Mouse (Mus musculus) embryonic facial prominence, embryonic 11.5 days (tissue): Measurements from ENCODE around the gene Foxe3. TPM values are rescaled to one million over a fixed set of nuclear protein-coding genes. Genes with fewer than 3 reads are reported as not detected.

Experiments used
- ATAC-seq: fragments of 200-750 bp; cut with Nextera tagmentation; replicated peaks from 2 replicates; pipeline ENCODE4 v1.8.0; 2017; ENCODE audit warnings: low read depth; ENCODE audit not compliant: insufficient number of reproducible peaks, low FRiP score, low TSS enrichment
- DNase-seq: peaks from one replicate; pipeline ENCODE4 v3.0.0-alpha.2; 2015; ENCODE audit warnings: low spot score
- H3K27ac ChIP-seq: fragments of 300-500 bp; sonication (generic); replicated peaks from 2 replicates; pipeline ENCODE4 v1.5.1; 2014; ENCODE audit warnings: mild to moderate bottlenecking, low read depth, low read length, control low read depth
- H3K27me3 ChIP-seq: fragments of 300-500 bp; sonication (generic); 2 replicates; pipeline ENCODE4 v1.6.1; 2014; ENCODE audit warnings: mild to moderate bottlenecking, low read length, moderate library complexity, mixed read lengths; ENCODE audit not compliant: control insufficient read depth, insufficient read depth
- H3K36me3 ChIP-seq: fragments of 300-500 bp; sonication (generic); replicated peaks from 2 replicates; pipeline ENCODE4 v1.6.1; 2014; ENCODE audit warnings: low read depth, mild to moderate bottlenecking, low read length, moderate library complexity, mixed read lengths; ENCODE audit not compliant: control insufficient read depth, insufficient read depth
- H3K4me1 ChIP-seq: fragments of 300-500 bp; sonication (generic); 2 replicates; pipeline ENCODE4 v1.6.1; 2014; ENCODE audit warnings: low read length, mixed read lengths; ENCODE audit not compliant: control insufficient read depth, insufficient read depth
- H3K4me2 ChIP-seq: fragments of 300-500 bp; sonication (generic); 2 replicates; pipeline ENCODE4 v1.6.1; 2014; ENCODE audit warnings: low read depth, mild to moderate bottlenecking, control low read depth, low read length, moderate library complexity
- H3K4me3 ChIP-seq: fragments of 300-500 bp; sonication (generic); 2 replicates; pipeline ENCODE4 v1.5.1; 2014; ENCODE audit warnings: low read depth, low read length, control low read depth
- H3K9ac ChIP-seq: fragments of 300-500 bp; sonication (generic); replicated peaks from 2 replicates; pipeline ENCODE4 v1.6.1; 2014; ENCODE audit warnings: mild to moderate bottlenecking, control low read depth, low read length
- H3K9me3 ChIP-seq: fragments of 300-500 bp; sonication (generic); replicated peaks from 2 replicates; pipeline ENCODE4 v1.6.1; 2016; ENCODE audit warnings: mild to moderate bottlenecking, low read length, inconsistent platforms, mixed read lengths; ENCODE audit not compliant: control insufficient read depth
- WGBS: fragments of 180-500 bp; shearing (Covaris S2); extraction: QIAGEN DNeasy Blood & Tissue Kit; methylation state at CpG from one replicate; pipeline ENCODE4 v1.1.7; 2014; 5-methylcytosine and 5-hydroxymethylcytosine counted together
- polyA plus RNA-seq: library from polyadenylated mRNA; unstranded; fragments of >200 nt; fragmentation: Nextera tagmentation; extraction: Ambion mirVana; gene quantifications from 2 replicates; pipeline ENCODE4 v1.2.1, GENCODE M21; 2014

Gene Foxe3
- polyA plus RNA-seq, 1 experiment from 2014 or later = 1.1 TPM

DNA sequence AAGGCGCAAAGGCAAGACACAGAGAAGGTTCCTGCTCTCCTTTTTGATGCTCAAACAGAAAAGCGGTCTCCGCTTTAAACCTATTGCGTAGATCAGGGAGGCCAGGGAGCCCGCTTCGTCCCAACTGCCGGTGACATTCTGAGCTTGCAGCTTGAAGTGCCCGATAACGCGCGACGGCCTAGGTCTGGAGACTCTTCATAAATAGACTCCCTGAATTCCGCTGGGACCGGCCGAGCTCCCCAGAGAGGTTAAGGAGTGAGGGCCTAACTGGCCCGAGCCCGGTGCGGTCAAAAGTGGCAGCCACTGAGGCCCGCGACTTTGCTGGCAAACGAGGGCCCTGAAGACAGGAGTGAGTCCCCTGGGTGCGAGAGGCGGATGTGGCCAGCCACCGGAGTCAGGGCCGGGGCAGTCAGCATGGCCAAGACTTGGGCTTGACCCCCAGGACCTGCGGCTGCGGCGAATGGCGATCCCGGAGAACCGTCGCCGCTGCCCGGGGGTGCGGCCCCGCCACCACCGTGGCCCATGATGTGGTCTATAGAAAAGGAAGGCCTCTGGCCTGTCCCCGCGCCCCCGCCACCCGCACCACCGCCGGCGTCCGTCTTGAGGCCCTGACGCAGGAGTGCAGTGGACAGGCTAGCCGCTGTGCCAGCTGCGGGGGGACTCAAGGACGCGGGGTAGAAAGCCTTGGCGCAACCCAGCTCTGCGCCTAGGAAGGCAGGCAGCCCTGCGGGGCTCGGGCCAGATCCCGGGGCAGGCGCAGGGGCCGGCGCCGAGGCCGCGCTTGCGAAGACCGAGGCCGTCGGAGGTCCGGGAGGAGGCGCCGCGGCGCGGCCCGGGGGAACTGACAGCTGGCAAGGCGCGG is 18.5 kb downstream of the Foxe3 start:
- peak overlapping the region; percentile 71 for H3K27ac ChIP-seq
- no peaks in the 10 kb centered on the region for H3K9me3 ChIP-seq
- peak overlapping the region; percentile 76 for H3K4me2 ChIP-seq
- H3K9ac ChIP-seq = peak overlapping the region; percentile 65
- peak; percentile 53 for DNase-seq
- no peak for ATAC-seq
- H3K27me3 ChIP-seq = peaks cover 66% of the 10 kb centered on the region
- H3K36me3 ChIP-seq = no peaks in the 10 kb centered on the region
- H3K4me1 ChIP-seq = no peaks in the 10 kb centered on the region
- H3K4me3 ChIP-seq = peak overlapping the region; percentile 63
- WGBS = under 1% methylated on average over 74 of the region's 74 CpGs

DNA sequence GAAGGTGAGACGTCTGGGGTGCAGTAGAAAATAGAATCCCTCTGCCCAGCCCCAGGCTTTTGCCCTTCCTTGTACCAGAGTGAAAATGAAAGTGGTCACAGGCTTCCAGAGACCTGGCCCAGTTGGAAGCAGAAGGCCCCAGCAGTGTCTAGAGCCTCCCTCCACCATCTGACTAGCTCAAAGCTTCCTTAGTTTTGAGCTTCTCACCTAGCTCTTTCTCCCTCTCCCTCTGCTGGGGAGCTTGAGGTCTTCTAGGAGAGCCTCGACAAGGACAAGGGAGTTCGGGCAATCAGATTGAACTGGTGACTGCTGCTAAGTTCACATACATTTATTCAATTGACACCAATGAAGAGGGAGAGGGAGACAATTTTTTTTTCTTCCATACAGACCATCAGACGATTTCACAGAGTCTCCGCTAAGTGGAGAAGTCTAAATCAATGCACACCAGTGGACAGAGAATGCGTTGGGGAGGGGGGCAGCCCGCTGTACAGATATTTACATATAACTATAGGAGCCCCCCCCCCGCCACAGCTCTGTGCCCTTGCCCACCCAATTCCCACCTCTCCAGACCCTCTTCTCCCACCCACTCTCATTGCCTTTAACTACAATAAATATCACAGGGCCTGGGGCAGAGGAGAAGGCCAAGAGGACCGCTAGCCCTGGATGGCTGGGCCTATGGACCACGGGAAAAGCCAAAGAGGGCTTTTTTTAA is 19.7 kb downstream of the Foxe3 start:
- Histone ChIP-seq H3K9me3 (no peaks in the 10 kb centered on the region), H3K4me2 (peak overlapping the region; percentile 76), H3K36me3 (no peaks in the 10 kb centered on the region), H3K9ac (peak overlapping the region; percentile 65), H3K4me3 (peak overlapping the region; percentile 63), H3K27ac (no peak overlapping the region), H3K4me1 (no peaks in the 10 kb centered on the region), H3K27me3 (peaks cover 57% of the 10 kb centered on the region)
- peak; percentile 41 for DNase-seq
- WGBS = 10% methylated on average over 10 of the region's 10 CpGs
- ATAC-seq = no peak

DNA sequence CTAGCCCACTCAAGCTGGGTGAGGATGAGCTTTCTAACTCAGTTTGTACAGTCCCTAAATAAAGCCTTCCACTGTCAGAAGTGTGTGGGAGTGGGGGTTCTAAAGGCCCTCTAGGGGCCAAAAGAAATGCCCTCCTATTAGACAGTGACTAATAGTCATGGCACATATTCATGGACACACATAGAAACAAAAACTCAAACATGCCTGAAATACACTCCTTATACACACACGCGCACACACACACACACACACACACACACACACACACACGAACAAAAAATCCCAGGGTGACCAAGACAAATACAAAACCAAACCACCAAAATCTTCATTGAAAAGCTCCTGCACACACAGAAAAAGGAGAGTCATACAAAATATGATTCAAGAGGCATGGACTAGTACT is 20.3 kb downstream of the Foxe3 start:
- DNase-seq = no peak
- Histone ChIP-seq H3K9me3 (no peaks in the 10 kb centered on the region), H3K4me3 (peak overlapping the region; percentile 63), H3K4me1 (no peaks in the 10 kb centered on the region), H3K27ac (no peak overlapping the region), H3K36me3 (no peaks in the 10 kb centered on the region), H3K9ac (0 out of 2 replicates have a peak overlapping the region, but pooled peaks have one; percentile 65), H3K27me3 (peaks cover 53% of the 10 kb centered on the region), H3K4me2 (peak overlapping the region; percentile 76)
- 56% methylated on average over 3 of the region's 3 CpGs for WGBS
- ATAC-seq = no peak

DNA sequence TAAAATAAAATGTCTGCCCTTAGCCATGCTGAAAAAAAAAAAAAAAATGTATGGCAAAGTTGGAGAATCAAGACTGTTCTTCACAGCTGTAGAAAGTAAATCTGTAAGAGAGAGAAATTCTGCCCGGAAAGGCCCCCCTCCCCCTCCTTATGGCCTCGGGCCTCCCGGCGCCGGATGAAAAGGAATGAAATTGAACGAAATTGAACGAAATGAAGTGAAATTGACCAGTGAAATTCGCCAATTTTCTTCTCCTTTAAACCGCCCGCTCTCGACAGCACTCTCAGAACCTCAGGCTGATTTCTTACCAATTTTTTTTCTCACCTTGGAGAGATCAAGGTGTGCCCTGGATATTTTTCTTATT is 22.4 kb downstream of the Foxe3 start:
- Histone ChIP-seq H3K4me3 (peak overlapping the region; percentile 37; the same call in 1 of the 2 replicates), H3K4me1 (no peaks in the 10 kb centered on the region), H3K27ac (no peak overlapping the region), H3K27me3 (peaks cover 56% of the 10 kb centered on the region), H3K9me3 (no peaks in the 10 kb centered on the region), H3K9ac (no peak overlapping the region; the same call in 1 of the 2 replicates), H3K36me3 (no peaks in the 10 kb centered on the region), H3K4me2 (peak overlapping the region; percentile 71; the same call in 1 of the 2 replicates)
- WGBS = 1% methylated on average over 11 of the region's 11 CpGs
- DNase-seq = peak; percentile 54
- no peak for ATAC-seq

DNA sequence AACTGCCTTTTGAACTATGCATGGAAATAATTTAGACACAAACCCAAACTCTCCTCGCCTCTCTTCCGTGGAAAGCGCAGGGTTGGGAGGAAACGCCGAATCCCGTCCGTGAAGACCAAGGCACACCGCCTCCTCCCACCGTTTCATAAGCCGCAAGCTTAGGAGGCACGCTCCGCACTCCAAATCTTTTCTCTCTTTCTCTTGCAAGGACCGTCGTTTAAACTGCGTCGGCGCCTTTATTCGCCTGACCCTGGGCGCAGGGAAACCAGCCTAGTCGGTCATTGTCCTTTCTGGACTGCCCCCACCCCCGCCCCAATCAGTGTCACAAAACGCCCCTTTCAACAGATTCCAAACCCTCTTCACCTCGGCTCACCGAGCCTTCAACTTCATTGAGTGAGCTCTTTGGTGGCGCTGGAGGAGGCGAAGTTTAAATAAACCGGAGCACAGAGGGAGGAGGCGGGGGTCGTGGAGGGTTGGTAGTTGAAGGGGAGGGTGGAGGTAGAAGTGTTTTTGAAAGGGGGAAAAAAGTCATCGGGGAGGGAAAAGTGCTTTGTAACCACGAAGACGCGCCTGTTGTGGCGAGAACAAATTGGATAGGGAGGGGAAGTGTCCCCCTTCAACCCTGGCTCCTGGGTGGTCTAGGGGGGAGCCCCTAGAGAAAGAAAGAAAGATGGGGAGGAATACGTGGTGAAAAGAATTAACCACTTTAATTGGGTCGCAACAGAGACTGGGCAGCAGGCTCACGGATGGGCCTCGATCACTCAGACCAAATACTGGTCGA is 23.0 kb downstream of the Foxe3 start:
- 0 out of 2 replicates have a peak, but pooled peaks have one; percentile 24 for ATAC-seq
- Histone ChIP-seq H3K4me1 (no peaks in the 10 kb centered on the region), H3K36me3 (no peaks in the 10 kb centered on the region), H3K27me3 (peaks cover 51% of the 10 kb centered on the region), H3K9ac (peak overlapping the region; percentile 45), H3K27ac (peak overlapping the region; percentile 36), H3K4me2 (peak overlapping the region; percentile 71), H3K4me3 (peak overlapping the region; percentile 37), H3K9me3 (no peaks in the 10 kb centered on the region)
- under 1% methylated on average over 39 of the region's 39 CpGs for WGBS
- peak; percentile 67 for DNase-seq

DNA sequence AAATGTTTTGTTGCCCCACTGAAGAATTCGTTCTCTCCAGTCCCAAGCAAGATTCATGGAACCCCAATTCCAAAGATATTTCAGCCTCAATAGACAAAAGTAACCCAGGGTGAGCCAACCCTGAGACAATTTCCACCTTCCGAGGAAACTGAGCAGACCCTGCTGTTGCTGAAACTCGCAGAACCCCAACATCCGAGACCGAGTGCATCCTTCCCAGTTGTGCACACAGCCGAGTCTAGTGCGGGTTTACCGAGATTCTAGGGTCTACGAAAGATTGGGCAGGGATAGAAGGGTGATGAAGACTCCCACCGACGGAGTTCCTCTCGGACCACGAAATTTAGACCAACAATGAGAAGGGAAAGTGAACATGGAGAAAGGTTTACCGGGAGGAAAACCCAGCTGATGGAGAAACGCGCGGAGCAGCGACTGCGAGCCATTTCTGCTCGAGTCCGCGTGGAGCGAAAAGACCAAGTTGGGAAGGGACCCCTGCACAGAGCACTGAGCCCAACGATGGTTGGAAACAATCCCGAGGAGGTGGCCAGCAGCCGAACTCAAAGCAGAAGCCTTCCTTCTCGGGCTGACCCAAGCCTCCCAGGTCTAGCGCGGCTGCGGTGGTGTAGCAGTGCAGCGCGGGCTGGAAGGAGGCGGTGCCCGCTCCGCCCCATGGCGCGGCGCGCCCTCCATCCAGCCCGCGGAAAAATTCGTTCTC is 24.0 kb downstream of the Foxe3 start:
- H3K4me1 ChIP-seq = no peaks in the 10 kb centered on the region
- peak overlapping the region; percentile 36 for H3K27ac ChIP-seq
- H3K27me3 ChIP-seq = peaks cover 47% of the 10 kb centered on the region
- ATAC-seq (peak; percentile 36; the same call in 1 of the 2 replicates), DNase-seq (peak; percentile 68)
- peak overlapping the region; percentile 37 for H3K4me3 ChIP-seq
- WGBS = under 1% methylated on average over 42 of the region's 42 CpGs
- no peaks in the 10 kb centered on the region for H3K9me3 ChIP-seq
- H3K4me2 ChIP-seq = peak overlapping the region; percentile 71
- no peaks in the 10 kb centered on the region for H3K36me3 ChIP-seq
- peak overlapping the region; percentile 45 for H3K9ac ChIP-seq

DNA sequence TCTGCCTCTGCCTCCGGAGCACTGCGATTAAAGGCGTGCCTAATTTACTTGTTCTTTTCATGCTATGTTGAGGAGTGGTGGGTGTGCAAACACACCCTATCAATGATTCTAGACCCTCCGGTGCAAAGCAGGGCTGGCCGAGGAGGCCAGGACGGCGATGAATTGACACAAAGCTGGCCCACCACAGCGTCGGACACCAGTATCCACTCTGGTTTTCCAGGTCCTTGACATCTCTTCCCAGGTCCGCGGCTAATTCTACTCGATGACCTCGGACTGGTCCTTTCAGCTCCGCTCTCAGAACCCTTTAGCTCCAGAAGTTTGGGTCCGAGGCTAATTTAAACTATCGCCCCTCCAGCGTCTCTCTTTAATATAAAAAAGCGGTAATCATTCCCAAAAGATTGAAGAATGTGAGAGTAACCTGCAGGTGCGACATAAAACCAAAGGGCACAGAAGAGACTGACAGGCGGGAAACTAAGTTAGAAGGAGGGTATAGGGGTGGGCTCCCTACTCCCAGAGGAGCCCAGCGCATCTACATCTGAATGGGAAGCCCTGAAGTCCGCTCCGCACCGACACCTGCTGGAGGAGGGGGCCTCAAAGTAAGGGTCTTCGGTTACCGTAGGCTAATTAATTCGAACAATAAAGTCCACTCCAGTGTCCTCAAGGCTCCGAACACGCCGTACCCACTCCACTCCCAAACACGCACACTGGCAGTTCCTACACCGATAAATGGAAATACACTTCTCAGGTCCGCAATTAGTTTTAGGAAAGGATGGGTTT is 24.8 kb downstream of the Foxe3 start:
- Histone ChIP-seq H3K4me2 (peak overlapping the region; percentile 71; the same call in 1 of the 2 replicates), H3K4me3 (peak overlapping the region; percentile 37), H3K9ac (no peak overlapping the region), H3K9me3 (no peaks in the 10 kb centered on the region), H3K27ac (no peak overlapping the region), H3K36me3 (no peaks in the 10 kb centered on the region), H3K27me3 (peaks cover 43% of the 10 kb centered on the region), H3K4me1 (no peaks in the 10 kb centered on the region)
- 2% methylated on average over 33 of the region's 33 CpGs for WGBS
- ATAC-seq (no peak), DNase-seq (peak; percentile 35)
